Mouse (Mus musculus): Measurements from ENCODE around the gene Zfp207. TPM values are rescaled to one million over a fixed set of nuclear protein-coding genes. Genes with fewer than 3 reads are reported as not detected.

Zfp207 gene
- polyA plus RNA-seq, 1 experiment from 2014 or later = 300 TPM

- WGBS = 87% methylated on average over 2 of the region's 2 CpGs
- Histone ChIP-seq H3K4me3 (ENCODE audit: low read length) (no peak overlapping the region), H3K9me3 (ENCODE audit: control insufficient read depth, low read length) (no peaks in the 10 kb centered on the region), H3K36me3 (ENCODE audit: control insufficient read depth, insufficient read depth, low read length) (peaks cover 56% of the 10 kb centered on the region), H3K27me3 (ENCODE audit: control insufficient read depth, insufficient read depth, low read length) (no peaks in the 10 kb centered on the region), H3K9ac (ENCODE audit: low read depth, low read length) (no peak overlapping the region), H3K27ac (ENCODE audit: low read depth, low read length) (no peak overlapping the region), H3K4me1 (ENCODE audit: control insufficient read depth, insufficient read depth, low read length) (no peaks in the 10 kb centered on the region), H3K4me2 (replicated peaks; ENCODE audit: low read depth, low read length) (no peak overlapping the region)
- no peak for ATAC-seq (ENCODE audit: low FRiP score, low TSS enrichment)
Measured at GRCm38 (mm10) chr11:80449859-80450258, 66.8 kb downstream of the Zfp207 start.

GRCm38 (mm10) chr11:80452242-80452641 is 69.2 kb downstream of the Zfp207 start:
- no peak overlapping the region for H3K4me3 ChIP-seq (ENCODE audit: low read length)
- no peak overlapping the region for H3K27ac ChIP-seq (ENCODE audit: low read depth, low read length)
- H3K4me2 ChIP-seq (replicated peaks; ENCODE audit: low read depth, low read length) = no peak overlapping the region
- H3K36me3 ChIP-seq (ENCODE audit: control insufficient read depth, insufficient read depth, low read length) = peaks cover 49% of the 10 kb centered on the region
- H3K27me3 ChIP-seq (ENCODE audit: control insufficient read depth, insufficient read depth, low read length) = no peaks in the 10 kb centered on the region
- H3K4me1 ChIP-seq (ENCODE audit: control insufficient read depth, insufficient read depth, low read length) = no peaks in the 10 kb centered on the region
- no peak overlapping the region for H3K9ac ChIP-seq (ENCODE audit: low read depth, low read length)
- no peak for ATAC-seq (ENCODE audit: low FRiP score, low TSS enrichment)
- H3K9me3 ChIP-seq (ENCODE audit: control insufficient read depth, low read length) = no peaks in the 10 kb centered on the region
- 89% methylated on average over 3 of the region's 3 CpGs for WGBS

- H3K4me1 ChIP-seq (ENCODE audit: control insufficient read depth, insufficient read depth, low read length) = no peaks in the 10 kb centered on the region
- WGBS = 77% methylated on average over 1 of the region's 1 CpGs
- H3K9me3 ChIP-seq (ENCODE audit: control insufficient read depth, low read length) = no peaks in the 10 kb centered on the region
- ATAC-seq (ENCODE audit: low FRiP score, low TSS enrichment) = no peak
- H3K4me2 ChIP-seq (replicated peaks; ENCODE audit: low read depth, low read length) = no peak overlapping the region
- no peak overlapping the region for H3K4me3 ChIP-seq (ENCODE audit: low read length)
- H3K27me3 ChIP-seq (ENCODE audit: control insufficient read depth, insufficient read depth, low read length) = no peaks in the 10 kb centered on the region
- H3K9ac ChIP-seq (ENCODE audit: low read depth, low read length) = no peak overlapping the region
- H3K36me3 ChIP-seq (ENCODE audit: control insufficient read depth, insufficient read depth, low read length) = peaks cover 52% of the 10 kb centered on the region
- H3K27ac ChIP-seq (ENCODE audit: low read depth, low read length) = no peak overlapping the region
Measured at GRCm38 (mm10) chr11:80453198-80453597, 70.1 kb downstream of the Zfp207 start.

Other genes starting within 250 kb of the Zfp207 start
- gene Tefm, start 241.1 kb upstream of the Zfp207 start, polyA plus RNA-seq (2014; fragmentation: Nextera tagmentation; extraction: Ambion mirVana) = 33.5 and 36.5 TPM in 2 replicates
- 1.3 and 2.1 TPM in 2 replicates for gene Adap2, start 229.2 kb upstream of the Zfp207 start, polyA plus RNA-seq (2014; fragmentation: Nextera tagmentation; extraction: Ambion mirVana)
- 6.4 and 8.0 TPM in 2 replicates for gene Rnf135, start 199.4 kb upstream of the Zfp207 start, polyA plus RNA-seq (2014; fragmentation: Nextera tagmentation; extraction: Ambion mirVana)
- 38.3 and 66.8 TPM in 2 replicates for gene Rhot1, start 174.3 kb upstream of the Zfp207 start, polyA plus RNA-seq (2014; fragmentation: Nextera tagmentation; extraction: Ambion mirVana)
- 1.1 and 1.3 TPM in 2 replicates for gene Rhbdl3, start 82.4 kb upstream of the Zfp207 start, polyA plus RNA-seq (2014; fragmentation: Nextera tagmentation; extraction: Ambion mirVana)
- 16.9 and 22.9 TPM in 2 replicates for gene 5730455P16Rik, start 5.2 kb upstream of the Zfp207 start, polyA plus RNA-seq (2014; fragmentation: Nextera tagmentation; extraction: Ambion mirVana)
- 300 and 337 TPM in 2 replicates for gene Psmd11, start 45.3 kb downstream of the Zfp207 start, polyA plus RNA-seq (2014; fragmentation: Nextera tagmentation; extraction: Ambion mirVana)
- 0.84 and 1.6 TPM in 2 replicates for gene Cdk5r1, start 93.7 kb downstream of the Zfp207 start, polyA plus RNA-seq (2014; fragmentation: Nextera tagmentation; extraction: Ambion mirVana)

Measured in kidney, embryonic 14.5 days (tissue).